Mouse (Mus musculus): ENCODE data around the gene Nav2. TPM values are rescaled to one million over a fixed set of nuclear protein-coding genes. Genes with fewer than 3 reads are reported as not detected.

The Nav2 gene
- polyA plus RNA-seq, 1 experiment from 2014 or later = 22.4 TPM

DNA sequence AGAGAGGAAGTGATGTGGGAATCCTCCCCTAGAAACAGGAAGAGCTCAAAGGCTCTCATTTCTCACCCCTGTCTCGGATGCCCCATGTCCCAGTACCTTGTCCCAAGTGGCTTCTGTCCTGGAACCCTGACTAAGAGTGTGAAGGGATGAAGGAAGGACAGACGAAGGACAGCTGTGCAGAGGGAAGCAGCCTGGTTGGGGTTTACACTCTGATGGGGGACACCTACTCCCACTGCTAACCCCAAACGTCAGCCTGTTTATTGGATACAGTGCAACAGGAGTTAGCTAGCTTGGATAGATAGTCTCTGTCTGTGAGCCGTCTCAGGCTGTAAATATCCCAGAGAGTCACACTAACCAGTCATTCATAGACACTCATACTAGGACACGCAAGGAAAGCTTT lies 460.1 kb downstream of the Nav2 start:
- 48% methylated on average over 5 of the region's 5 CpGs for WGBS
- H3K4me3 ChIP-seq (ENCODE audit: low read depth, low read length) = no peak overlapping the region
- H3K4me1 ChIP-seq (ENCODE audit: insufficient read depth, low read depth, low read length) = no peaks in the 10 kb centered on the region
- TF ChIP-seq CTCF (IDR thresholded peaks at IDR 0.05) (no peak), EP300 (IDR thresholded peaks at IDR 0.05) (no peak)
- no peak overlapping the region for H3K9ac ChIP-seq (replicated peaks; ENCODE audit: low read depth)
- no peaks in the 10 kb centered on the region for H3K27me3 ChIP-seq (replicated peaks; ENCODE audit: insufficient read depth, low read length)
- H3K36me3 ChIP-seq (ENCODE audit: insufficient read depth, low read length) = no peaks in the 10 kb centered on the region
- peak; percentile 9; the same call in 1 of the 2 replicates for ATAC-seq
- no peak for DNase-seq (ENCODE audit: low spot score)
- H3K4me2 ChIP-seq (replicated peaks; ENCODE audit: low read depth, low read length) = no peak overlapping the region
- H3K27ac ChIP-seq (ENCODE audit: low read length) = no peak overlapping the region
- no peaks in the 10 kb centered on the region for H3K9me3 ChIP-seq (ENCODE audit: low read length)

DNA sequence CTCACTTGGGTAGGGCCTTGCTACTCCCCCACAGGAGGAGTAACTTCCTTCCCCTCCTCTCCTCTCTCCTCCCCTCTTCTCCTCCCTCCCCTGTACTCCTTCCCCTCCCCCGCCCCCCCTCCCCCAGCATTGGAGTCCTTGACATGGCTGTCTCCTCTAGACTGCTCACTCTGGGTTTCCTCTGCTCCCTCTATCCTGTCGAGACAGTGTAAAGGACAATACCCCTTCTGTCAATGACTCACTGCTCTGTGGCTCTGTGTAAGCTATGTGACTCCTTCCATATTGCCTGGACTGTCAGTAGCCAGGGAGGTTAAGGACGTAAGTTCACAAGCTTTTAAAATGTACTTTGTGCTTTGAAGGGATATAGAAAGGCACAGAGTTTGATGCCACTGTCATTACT lies 460.5 kb downstream of the Nav2 start:
- Histone ChIP-seq H3K9ac (replicated peaks; ENCODE audit: low read depth) (no peak overlapping the region), H3K4me2 (replicated peaks; ENCODE audit: low read depth, low read length) (no peak overlapping the region), H3K27me3 (replicated peaks; ENCODE audit: insufficient read depth, low read length) (no peaks in the 10 kb centered on the region), H3K36me3 (ENCODE audit: insufficient read depth, low read length) (no peaks in the 10 kb centered on the region), H3K4me3 (ENCODE audit: low read depth, low read length) (no peak overlapping the region), H3K9me3 (ENCODE audit: low read length) (no peaks in the 10 kb centered on the region), H3K4me1 (ENCODE audit: insufficient read depth, low read depth, low read length) (no peaks in the 10 kb centered on the region), H3K27ac (ENCODE audit: low read length) (no peak overlapping the region)
- peak; percentile 41; the same call in 1 of the 2 replicates for ATAC-seq
- no peak for TF ChIP-seq CTCF (IDR thresholded peaks at IDR 0.05)
- TF ChIP-seq EP300 (IDR thresholded peaks at IDR 0.05) = no peak
- 55% methylated on average over 3 of the region's 3 CpGs for WGBS
- no peak for DNase-seq (ENCODE audit: low spot score)

DNA sequence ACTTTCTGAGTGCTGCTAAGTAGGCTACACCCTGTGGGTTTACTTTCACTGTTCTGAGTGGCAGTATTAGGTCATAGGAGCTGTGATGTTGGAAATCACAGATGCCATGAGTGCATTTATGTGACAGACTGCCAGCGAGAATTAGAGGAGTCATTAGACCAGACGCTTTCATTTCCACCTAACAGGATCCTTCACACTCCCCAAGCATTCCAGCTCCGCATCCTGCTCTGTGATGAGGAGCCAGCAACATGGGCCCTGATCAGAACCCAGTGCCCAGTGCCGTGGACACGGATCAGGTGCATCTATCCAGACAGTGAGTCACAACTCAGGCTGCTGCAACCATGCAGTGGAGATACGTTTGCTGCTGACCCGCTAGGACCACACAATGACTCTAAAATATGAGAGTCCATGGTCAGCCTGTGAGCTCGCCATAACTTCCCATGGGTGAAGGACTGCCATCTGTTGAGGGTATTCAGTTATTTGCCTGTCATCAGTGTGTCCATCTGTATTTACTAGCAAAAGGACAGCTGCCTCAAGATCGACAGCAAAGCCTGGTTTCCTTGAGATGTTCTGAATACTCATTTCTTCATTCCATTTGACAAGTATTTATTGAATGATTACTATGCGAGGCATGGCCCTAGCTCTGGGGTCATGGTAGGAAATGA lies 461.4 kb downstream of the Nav2 start:
- Histone ChIP-seq H3K4me1 (ENCODE audit: insufficient read depth, low read depth, low read length) (no peaks in the 10 kb centered on the region; the same call in 1 of the 2 replicates), H3K4me2 (replicated peaks; ENCODE audit: low read depth, low read length) (no peak overlapping the region), H3K4me3 (ENCODE audit: low read depth, low read length) (no peak overlapping the region), H3K27ac (ENCODE audit: low read length) (no peak overlapping the region), H3K9me3 (ENCODE audit: low read length) (no peaks in the 10 kb centered on the region), H3K36me3 (ENCODE audit: insufficient read depth, low read length) (no peaks in the 10 kb centered on the region), H3K9ac (replicated peaks; ENCODE audit: low read depth) (no peak overlapping the region), H3K27me3 (replicated peaks; ENCODE audit: insufficient read depth, low read length) (no peaks in the 10 kb centered on the region)
- 84% methylated on average over 10 of the region's 10 CpGs for WGBS
- ATAC-seq = peak; percentile 56
- TF ChIP-seq EP300 (IDR thresholded peaks at IDR 0.05) (no peak), CTCF (IDR thresholded peaks at IDR 0.05) (no peak)
- DNase-seq (ENCODE audit: low spot score) = peak; percentile 31

DNA sequence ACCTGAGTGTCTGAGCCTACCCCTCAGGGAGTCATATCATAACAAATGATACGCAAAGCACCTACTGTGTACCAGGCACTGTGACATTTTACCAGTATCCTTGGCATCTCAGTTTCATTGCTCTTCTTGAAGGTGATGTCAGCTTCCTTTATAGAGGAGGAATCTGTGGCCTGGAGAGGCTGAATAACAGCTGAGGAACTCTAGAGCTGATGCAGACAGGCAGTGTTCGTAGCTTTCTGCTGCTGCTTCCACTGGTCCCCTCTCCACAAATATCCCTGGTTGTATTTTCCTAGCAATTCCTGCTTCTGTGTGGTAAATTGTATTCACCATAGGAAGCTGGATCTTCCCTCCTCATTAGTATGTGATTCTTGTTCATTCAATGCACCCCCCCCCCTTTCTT lies 462.8 kb downstream of the Nav2 start:
- no peaks in the 10 kb centered on the region for H3K9me3 ChIP-seq (ENCODE audit: low read length)

GRCm38 (mm10) chr7:49371972-49372371 lies 463.5 kb downstream of the Nav2 start:
- TF ChIP-seq EP300 (IDR thresholded peaks at IDR 0.05) (no peak), CTCF (IDR thresholded peaks at IDR 0.05) (no peak)
- WGBS = 79% methylated on average over 7 of the region's 7 CpGs
- Histone ChIP-seq H3K36me3 (ENCODE audit: insufficient read depth, low read length) (no peaks in the 10 kb centered on the region), H3K4me2 (replicated peaks; ENCODE audit: low read depth, low read length) (no peak overlapping the region), H3K27me3 (replicated peaks; ENCODE audit: insufficient read depth, low read length) (no peaks in the 10 kb centered on the region), H3K27ac (ENCODE audit: low read length) (no peak overlapping the region), H3K4me1 (ENCODE audit: insufficient read depth, low read depth, low read length) (no peaks in the 10 kb centered on the region; the same call in 1 of the 2 replicates), H3K9ac (replicated peaks; ENCODE audit: low read depth) (no peak overlapping the region), H3K4me3 (ENCODE audit: low read depth, low read length) (no peak overlapping the region), H3K9me3 (ENCODE audit: low read length) (no peaks in the 10 kb centered on the region)
- DNase-seq (ENCODE audit: low spot score) (no peak), ATAC-seq (no peak)

More for the DNA sequence above, 462.8 kb downstream of the Nav2 start:
- Histone ChIP-seq H3K4me2 (replicated peaks; ENCODE audit: low read depth, low read length) (no peak overlapping the region), H3K9ac (replicated peaks; ENCODE audit: low read depth) (no peak overlapping the region), H3K4me1 (ENCODE audit: insufficient read depth, low read depth, low read length) (no peaks in the 10 kb centered on the region; the same call in 1 of the 2 replicates), H3K27me3 (replicated peaks; ENCODE audit: insufficient read depth, low read length) (no peaks in the 10 kb centered on the region), H3K36me3 (ENCODE audit: insufficient read depth, low read length) (no peaks in the 10 kb centered on the region), H3K27ac (ENCODE audit: low read length) (no peak overlapping the region), H3K4me3 (ENCODE audit: low read depth, low read length) (no peak overlapping the region)
- DNase-seq (ENCODE audit: low spot score) = no peak
- WGBS = 94% methylated on average over 2 of the region's 2 CpGs
- no peak for ATAC-seq
- TF ChIP-seq CTCF (IDR thresholded peaks at IDR 0.05) (no peak), EP300 (IDR thresholded peaks at IDR 0.05) (no peak)

GRCm38 (mm10) chr7:49373173-49373572 lies 464.7 kb downstream of the Nav2 start:
- WGBS = 85% methylated on average over 1 of the region's 1 CpGs
- H3K9me3 ChIP-seq (ENCODE audit: low read length) = no peaks in the 10 kb centered on the region
- H3K4me3 ChIP-seq (ENCODE audit: low read depth, low read length) = no peak overlapping the region
- no peaks in the 10 kb centered on the region for H3K36me3 ChIP-seq (ENCODE audit: insufficient read depth, low read length)
- no peak overlapping the region for H3K4me2 ChIP-seq (replicated peaks; ENCODE audit: low read depth, low read length)
- no peak overlapping the region for H3K27ac ChIP-seq (ENCODE audit: low read length)
- no peak for TF ChIP-seq EP300 (IDR thresholded peaks at IDR 0.05)
- TF ChIP-seq CTCF (IDR thresholded peaks at IDR 0.05) = peak; percentile 45
- H3K4me1 ChIP-seq (ENCODE audit: insufficient read depth, low read depth, low read length) = no peaks in the 10 kb centered on the region; the same call in 1 of the 2 replicates
- DNase-seq (ENCODE audit: low spot score) = no peak
- ATAC-seq = no peak
- H3K27me3 ChIP-seq (replicated peaks; ENCODE audit: insufficient read depth, low read length) = no peaks in the 10 kb centered on the region
- H3K9ac ChIP-seq (replicated peaks; ENCODE audit: low read depth) = no peak overlapping the region

All from lung, postnatal 0 days (tissue).